Mouse (Mus musculus) G1E (cell line): Measurements from ENCODE around the gene Ptprh.

Experiments
- CTCF ChIP-seq: IDR thresholded peaks from 2 replicates; pipeline ENCODE4 v1.5.1; 2012; ENCODE audit warnings: low read depth, low read length, inconsistent platforms, mixed read lengths
- GATA1 ChIP-seq: IDR thresholded peaks from 2 replicates; pipeline ENCODE4 v1.6.1; 2012; ENCODE audit warnings: borderline replicate concordance, low read length, inconsistent platforms, mixed read lengths
- GATA2 ChIP-seq: IDR thresholded peaks from 2 replicates; pipeline ENCODE4 v1.6.1; 2012; ENCODE audit warnings: low read depth, low read length, inconsistent platforms, borderline replicate concordance
- TAL1 ChIP-seq: conservative IDR thresholded peaks from 2 replicates; pipeline ENCODE4 v1.6.1; 2012; ENCODE audit warnings: low read depth, low read length, inconsistent platforms, mixed read lengths

- TF ChIP-seq CTCF (no peak), TAL1 (no peak), GATA1 (no peak), GATA2 (no peak)
Measured at GRCm38 (mm10) chr7:4557167-4557560, 46.7 kb downstream of the Ptprh start.
